Mouse (Mus musculus) forebrain, embryonic 16.5 days (tissue): ENCODE measurements around the gene Igsf23. TPM values are rescaled to one million over a fixed set of nuclear protein-coding genes. Genes with fewer than 3 reads are reported as not detected.
A peak's percentile ranks its signal among the peaks of the same experiment; 100 is the strongest.

Source experiments
- ATAC-seq: fragments of 200-750 bp; cut with Nextera tagmentation; 2 replicates; pipeline ENCODE4 v1.8.0; 2017; ENCODE audit warnings: mild to moderate bottlenecking, moderate library complexity
- H3K27ac ChIP-seq: fragments of 300-500 bp; sonication (generic); 2 replicates; pipeline ENCODE4 v1.5.1; 2014; ENCODE audit warnings: low read length, control low read depth
- H3K27me3 ChIP-seq: fragments of 300-500 bp; sonication (generic); replicated peaks from 2 replicates; pipeline ENCODE4 v1.6.1; 2014; ENCODE audit warnings: low read length; ENCODE audit not compliant: control insufficient read depth, insufficient read depth
- H3K36me3 ChIP-seq: fragments of 300-500 bp; sonication (generic); 2 replicates; pipeline ENCODE4 v1.6.1; 2014; ENCODE audit not compliant: control insufficient read depth, insufficient read depth
- H3K4me1 ChIP-seq: fragments of 300-500 bp; sonication (generic); replicated peaks from 2 replicates; pipeline ENCODE4 v1.6.1; 2014; ENCODE audit warnings: low read length; ENCODE audit not compliant: control insufficient read depth, insufficient read depth
- H3K4me2 ChIP-seq: fragments of 300-500 bp; sonication (generic); 2 replicates; pipeline ENCODE4 v1.6.1; 2014; ENCODE audit warnings: mild to moderate bottlenecking, low read length, control low read depth
- H3K4me3 ChIP-seq: fragments of 300-500 bp; sonication (generic); replicated peaks from 2 replicates; pipeline ENCODE4 v1.5.1; 2014; ENCODE audit warnings: mild to moderate bottlenecking, low read length, control low read depth
- H3K9ac ChIP-seq: fragments of 300-500 bp; sonication (generic); replicated peaks from 2 replicates; pipeline ENCODE4 v1.6.1; 2014; ENCODE audit warnings: low read depth, low read length, control low read depth
- H3K9me3 ChIP-seq: fragments of 300-500 bp; sonication (generic); 2 replicates; pipeline ENCODE4 v1.6.1; 2016; ENCODE audit warnings: low read length; ENCODE audit not compliant: control insufficient read depth
- WGBS: fragments of 180-500 bp; shearing (Covaris S2); extraction: QIAGEN DNeasy Blood & Tissue Kit; methylation state at CpG from one replicate; pipeline ENCODE4 v1.1.7; 2014; 5-methylcytosine and 5-hydroxymethylcytosine counted together
- polyA plus RNA-seq: library from polyadenylated mRNA; unstranded; fragments of >200 nt; fragmentation: Nextera tagmentation; extraction: Ambion mirVana; gene quantifications from 2 replicates; pipeline ENCODE4 v1.2.1, GENCODE M21; 2015

Igsf23 gene
- polyA plus RNA-seq, 1 experiment from 2014 or later: not detected

DNA sequence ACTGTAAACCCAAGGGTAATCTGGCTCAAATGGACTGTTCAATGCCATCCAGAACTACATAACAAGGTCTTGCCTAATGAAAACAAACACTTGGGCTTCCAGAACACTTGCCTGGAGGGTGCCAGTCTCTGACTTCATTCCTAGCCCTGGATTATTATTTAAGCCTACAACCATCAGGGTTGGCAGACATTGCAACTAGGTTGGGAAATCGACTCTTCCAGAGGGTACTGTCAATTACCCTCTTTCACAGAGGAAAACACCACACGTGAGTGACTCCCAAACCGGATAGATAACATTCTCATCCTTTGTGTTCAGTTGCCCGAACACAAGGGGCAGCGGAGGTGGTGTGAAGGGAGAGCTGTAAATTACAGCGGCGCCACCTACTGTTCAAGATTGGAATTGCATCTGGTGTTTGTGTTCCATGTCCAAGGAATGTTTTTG is 5.8 kb upstream of the Igsf23 start:
- Histone ChIP-seq H3K9me3 (no peaks in the 10 kb centered on the region), H3K36me3 (no peaks in the 10 kb centered on the region), H3K4me3 (no peak overlapping the region), H3K4me1 (no peaks in the 10 kb centered on the region), H3K27me3 (no peaks in the 10 kb centered on the region), H3K4me2 (0 out of 2 replicates have a peak overlapping the region, but pooled peaks have one; percentile 5), H3K9ac (no peak overlapping the region), H3K27ac (no peak overlapping the region)
- ATAC-seq: no peak; the same call in 1 of the 2 replicates
- WGBS: 2% methylated on average over 7 of the region's 7 CpGs

DNA sequence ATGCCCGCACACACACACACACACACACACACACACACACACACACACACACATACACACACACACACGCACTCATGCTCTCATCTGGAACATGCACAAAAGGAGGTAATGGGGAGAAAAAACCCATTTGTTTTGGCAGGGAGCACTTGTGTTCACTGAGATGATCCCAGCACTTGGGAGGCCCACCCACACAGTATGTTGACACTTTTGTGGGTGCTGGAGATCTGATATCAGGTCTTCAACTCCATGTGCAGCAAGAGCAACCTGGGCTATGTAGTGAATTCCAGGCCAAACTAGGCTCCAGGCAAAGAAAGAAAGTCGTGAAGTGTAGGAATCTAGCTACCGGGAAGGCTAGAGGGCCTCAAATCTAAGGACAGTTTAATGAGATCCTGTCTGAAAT is 5.3 kb upstream of the Igsf23 start:
- no peak overlapping the region for H3K4me2 ChIP-seq
- no peak overlapping the region for H3K27ac ChIP-seq
- no peaks in the 10 kb centered on the region for H3K9me3 ChIP-seq
- H3K4me3 ChIP-seq: no peak overlapping the region
- H3K27me3 ChIP-seq: no peaks in the 10 kb centered on the region
- H3K36me3 ChIP-seq: no peaks in the 10 kb centered on the region
- H3K4me1 ChIP-seq: no peaks in the 10 kb centered on the region
- ATAC-seq: no peak
- 79% methylated on average over 3 of the region's 4 CpGs for WGBS
- no peak overlapping the region for H3K9ac ChIP-seq

DNA sequence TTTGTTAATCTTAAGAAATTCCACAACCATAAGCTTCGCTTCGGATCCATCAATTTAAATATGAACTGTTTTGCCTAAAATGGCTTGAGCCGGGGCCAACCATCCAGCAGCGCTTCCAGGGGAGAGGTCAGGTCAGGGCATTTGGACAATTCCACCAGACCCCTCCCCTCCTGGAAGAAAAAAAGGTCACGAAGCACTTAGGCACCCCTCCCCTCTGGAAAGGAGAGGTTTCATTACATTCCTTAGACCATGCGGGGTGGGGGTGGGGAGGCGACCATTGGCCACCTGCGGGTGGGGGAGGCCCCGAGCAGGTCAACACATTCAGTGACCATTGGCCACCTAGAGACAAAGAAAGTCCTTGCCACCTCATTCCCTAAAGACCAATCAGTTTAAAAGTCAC is 2.5 kb upstream of the Igsf23 start:
- no peak overlapping the region for H3K4me2 ChIP-seq
- H3K36me3 ChIP-seq: no peaks in the 10 kb centered on the region
- no peaks in the 10 kb centered on the region for H3K27me3 ChIP-seq
- ATAC-seq: no peak
- no peaks in the 10 kb centered on the region for H3K4me1 ChIP-seq
- WGBS: 55% methylated on average over 9 of the region's 9 CpGs
- H3K4me3 ChIP-seq: no peak overlapping the region
- H3K9ac ChIP-seq: no peak overlapping the region
- H3K27ac ChIP-seq: no peak overlapping the region
- no peaks in the 10 kb centered on the region for H3K9me3 ChIP-seq

GRCm38 (mm10) chr7:19952320-19952986 is 1.9 kb upstream of the Igsf23 start:
- ATAC-seq: no peak
- no peak overlapping the region for H3K4me3 ChIP-seq
- no peak overlapping the region for H3K27ac ChIP-seq
- H3K4me2 ChIP-seq: no peak overlapping the region
- 65% methylated on average over 10 of the region's 10 CpGs for WGBS
- no peaks in the 10 kb centered on the region for H3K27me3 ChIP-seq
- H3K9me3 ChIP-seq: no peaks in the 10 kb centered on the region
- H3K4me1 ChIP-seq: no peaks in the 10 kb centered on the region
- H3K36me3 ChIP-seq: no peaks in the 10 kb centered on the region
- no peak overlapping the region for H3K9ac ChIP-seq

DNA sequence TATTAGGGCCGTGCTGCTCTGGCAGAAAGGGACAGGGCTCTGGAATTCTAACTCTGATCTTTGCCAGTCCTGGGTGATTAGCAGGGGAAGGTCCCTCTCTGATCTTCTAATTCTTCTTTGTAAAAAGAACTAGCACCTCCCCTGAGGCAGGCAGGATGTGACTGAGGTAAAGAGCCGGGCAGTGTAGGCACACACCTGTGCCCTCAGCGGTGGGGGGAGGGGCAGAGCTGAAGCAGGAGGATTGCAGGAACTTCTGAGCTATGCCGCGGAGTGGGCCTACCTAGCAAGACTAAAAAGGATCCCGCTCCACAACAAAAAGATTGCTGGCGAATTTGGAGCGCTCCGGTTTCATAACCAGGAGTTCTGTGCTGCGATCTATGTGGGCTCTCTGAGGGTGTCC is 560 bp downstream of the Igsf23 start:
- no peak overlapping the region for H3K4me3 ChIP-seq
- H3K4me1 ChIP-seq: no peaks in the 10 kb centered on the region
- no peak overlapping the region for H3K9ac ChIP-seq
- no peaks in the 10 kb centered on the region for H3K27me3 ChIP-seq
- no peaks in the 10 kb centered on the region for H3K36me3 ChIP-seq
- no peaks in the 10 kb centered on the region for H3K9me3 ChIP-seq
- WGBS: 64% methylated on average over 10 of the region's 10 CpGs
- no peak overlapping the region for H3K4me2 ChIP-seq
- ATAC-seq: no peak
- H3K27ac ChIP-seq: no peak overlapping the region

DNA sequence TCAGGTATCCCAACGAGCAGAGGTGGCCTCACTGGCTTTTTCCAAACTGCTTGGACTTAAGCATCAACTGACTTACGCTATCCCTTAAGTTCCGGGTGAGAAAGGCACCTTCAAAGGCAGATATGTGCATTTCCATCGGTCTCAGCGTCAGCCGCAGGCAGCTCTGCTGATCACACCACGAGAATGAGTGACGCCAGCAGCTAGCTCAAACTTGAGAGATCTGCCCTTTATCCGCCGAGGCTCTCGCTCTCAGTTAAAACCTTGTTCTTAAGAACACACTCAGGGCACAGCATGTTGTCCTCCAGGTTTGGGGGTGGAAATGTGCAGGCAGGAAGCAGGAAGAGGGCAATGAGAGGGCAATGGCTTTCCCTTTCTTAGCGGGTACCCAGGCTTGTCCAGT is 1.6 kb downstream of the Igsf23 start:
- no peaks in the 10 kb centered on the region for H3K9me3 ChIP-seq
- H3K9ac ChIP-seq: no peak overlapping the region
- H3K27me3 ChIP-seq: no peaks in the 10 kb centered on the region
- no peaks in the 10 kb centered on the region for H3K4me1 ChIP-seq
- no peak for ATAC-seq
- no peaks in the 10 kb centered on the region for H3K36me3 ChIP-seq
- H3K4me3 ChIP-seq: no peak overlapping the region
- H3K4me2 ChIP-seq: no peak overlapping the region
- 85% methylated on average over 12 of the region's 12 CpGs for WGBS
- no peak overlapping the region for H3K27ac ChIP-seq

- no peak for ATAC-seq
- no peaks in the 10 kb centered on the region for H3K9me3 ChIP-seq
- H3K27me3 ChIP-seq: no peaks in the 10 kb centered on the region
- no peak overlapping the region for H3K4me3 ChIP-seq
- H3K9ac ChIP-seq: no peak overlapping the region
- H3K27ac ChIP-seq: no peak overlapping the region
- H3K4me1 ChIP-seq: no peaks in the 10 kb centered on the region
- WGBS: 90% methylated on average over 13 of the region's 13 CpGs
- no peak overlapping the region for H3K4me2 ChIP-seq
- no peaks in the 10 kb centered on the region for H3K36me3 ChIP-seq
Observed at GRCm38 (mm10) chr7:19945821-19946515, 4.6 kb downstream of the Igsf23 start.

DNA sequence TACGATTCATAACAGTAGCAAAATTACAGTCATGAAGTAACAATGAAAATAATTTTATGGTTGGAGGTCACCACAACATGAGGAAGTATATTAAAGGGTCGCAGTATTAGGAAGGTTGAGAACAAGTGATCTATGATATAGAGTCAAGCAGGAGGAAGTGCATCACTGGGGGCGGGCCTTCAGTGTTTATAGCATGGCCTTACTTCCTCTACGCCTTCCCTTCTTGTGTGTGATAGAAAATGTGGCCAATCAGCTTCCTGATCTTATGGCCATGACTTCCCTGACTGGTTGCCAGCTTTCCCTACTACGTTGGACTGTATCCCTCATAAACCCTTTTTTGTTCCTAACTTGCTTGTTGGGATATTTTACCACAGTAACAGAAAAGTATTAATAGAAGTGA is 5.4 kb downstream of the Igsf23 start:
- H3K9ac ChIP-seq: no peak overlapping the region
- H3K9me3 ChIP-seq: no peaks in the 10 kb centered on the region
- H3K27me3 ChIP-seq: no peaks in the 10 kb centered on the region
- no peak overlapping the region for H3K4me2 ChIP-seq
- H3K4me3 ChIP-seq: no peak overlapping the region
- H3K36me3 ChIP-seq: no peaks in the 10 kb centered on the region
- H3K27ac ChIP-seq: no peak overlapping the region
- WGBS: 96% methylated on average over 5 of the region's 5 CpGs
- H3K4me1 ChIP-seq: no peaks in the 10 kb centered on the region
- ATAC-seq: no peak

- no peaks in the 10 kb centered on the region for H3K27me3 ChIP-seq
- no peak overlapping the region for H3K9ac ChIP-seq
- no peak for ATAC-seq
- H3K36me3 ChIP-seq: no peaks in the 10 kb centered on the region
- 94% methylated on average over 8 of the region's 8 CpGs for WGBS
- H3K4me3 ChIP-seq: no peak overlapping the region
- no peaks in the 10 kb centered on the region for H3K9me3 ChIP-seq
- no peak overlapping the region for H3K27ac ChIP-seq
- H3K4me1 ChIP-seq: no peaks in the 10 kb centered on the region
- no peak overlapping the region for H3K4me2 ChIP-seq
Observed at GRCm38 (mm10) chr7:19944709-19945108, 5.8 kb downstream of the Igsf23 start.
